Mouse (Mus musculus) adrenal gland, adult 2 months (tissue): ENCODE results near the gene Tas1r1. TPM values are rescaled to one million over a fixed set of nuclear protein-coding genes. Genes with fewer than 3 reads are reported as not detected.
"Not testable (repeated sequence)": the region's sequence is repeated elsewhere in the genome, so short reads cannot be mapped to it uniquely, and the experiment has no call there.

Experiments
- DNase-seq: peaks from one replicate; pipeline ENCODE4 v3.0.0; 2021
- polyA plus RNA-seq: library from polyadenylated mRNA; depleted of rRNA; stranded (reverse); fragments of >200 nt; gene quantifications from 2 replicates; pipeline ENCODE4 v1.2.3, GENCODE M21; 2012
- total RNA-seq, 2 experiments: library from RNA; stranded (reverse); gene quantifications; 2 replicates each; pipeline ENCODE4 v1.2.3; 2021

Tas1r1 gene
- total and polyA plus RNA-seq, 3 experiments = 1.4 TPM; not detected in 2

- no peak for DNase-seq
Observed at GRCm38 (mm10) chr4:152044609-152045008, 6.2 kb upstream of the Tas1r1 start.

- no peak for DNase-seq
Observed at GRCm38 (mm10) chr4:152043171-152043570, 4.8 kb upstream of the Tas1r1 start.

DNA sequence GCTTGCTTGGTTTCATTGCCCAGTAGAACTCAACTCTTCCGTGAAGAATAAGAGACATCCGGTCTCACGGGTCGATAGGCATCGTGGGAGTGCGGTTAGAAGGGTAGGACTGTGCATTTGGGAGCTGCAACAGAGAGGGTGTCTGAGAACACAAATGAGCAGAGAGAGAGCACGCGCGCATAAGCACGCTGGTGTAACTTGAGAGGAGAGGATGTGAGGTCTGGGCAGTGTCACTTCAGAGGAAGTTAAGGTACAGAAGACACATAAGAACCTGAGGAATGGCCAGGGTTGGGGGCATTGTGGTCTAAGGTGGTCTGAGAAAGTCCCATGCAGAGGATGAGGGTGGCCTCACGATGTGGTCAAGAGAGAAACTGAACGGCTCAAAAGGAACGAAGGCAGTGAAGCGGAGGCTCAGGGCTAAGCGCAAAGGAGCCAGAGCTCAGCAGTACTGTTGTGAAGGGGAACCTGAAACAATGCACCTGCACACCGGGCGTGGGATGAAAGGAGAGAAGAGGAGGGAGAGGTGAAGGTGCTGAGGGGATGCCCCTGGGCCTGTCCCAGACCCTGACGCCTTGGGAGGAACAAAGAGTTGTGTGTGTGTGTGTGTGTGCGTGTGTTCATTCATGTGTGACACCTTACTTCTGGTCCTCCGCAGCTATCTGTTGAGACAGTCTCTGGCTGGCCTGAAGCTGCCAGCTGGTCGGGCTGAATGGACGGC lies 3.7 kb upstream of the Tas1r1 start:
- DNase-seq = no peak

DNA sequence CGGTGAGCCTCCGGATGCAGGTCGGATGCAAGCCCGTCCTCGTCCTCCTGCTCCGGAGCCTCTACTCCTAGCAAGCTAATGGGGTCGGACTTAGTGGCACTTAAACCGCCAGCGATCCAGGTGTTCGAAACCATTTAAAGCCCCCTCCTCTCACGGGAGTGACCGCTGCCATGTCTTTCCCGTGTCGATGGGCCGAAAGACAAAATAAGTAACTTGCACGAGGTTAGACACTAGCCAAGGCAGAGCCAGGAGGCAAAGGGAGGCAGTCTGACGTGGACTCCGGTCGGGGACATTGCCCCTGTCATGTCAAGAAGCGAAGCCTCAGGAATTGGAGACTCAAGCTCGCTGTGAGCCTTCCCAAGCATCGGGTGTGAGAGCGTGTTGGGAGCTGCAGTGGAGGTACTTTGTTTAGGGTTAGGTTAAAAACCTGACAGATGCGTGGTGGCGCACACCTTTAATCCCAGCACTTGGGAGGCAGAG lies 1.5 kb upstream of the Tas1r1 start:
- DNase-seq = no peak

GRCm38 (mm10) chr4:152038985-152039830 lies 840 bp upstream of the Tas1r1 start, which contains the start of gene Nol9:
Nol9 (plus strand) TSS chr4:152039321.
- DNase-seq = peak; percentile 94

- DNase-seq = not testable (repeated sequence)
Observed at GRCm38 (mm10) chr4:152036464-152036863, 1.9 kb downstream of the Tas1r1 start.

DNA sequence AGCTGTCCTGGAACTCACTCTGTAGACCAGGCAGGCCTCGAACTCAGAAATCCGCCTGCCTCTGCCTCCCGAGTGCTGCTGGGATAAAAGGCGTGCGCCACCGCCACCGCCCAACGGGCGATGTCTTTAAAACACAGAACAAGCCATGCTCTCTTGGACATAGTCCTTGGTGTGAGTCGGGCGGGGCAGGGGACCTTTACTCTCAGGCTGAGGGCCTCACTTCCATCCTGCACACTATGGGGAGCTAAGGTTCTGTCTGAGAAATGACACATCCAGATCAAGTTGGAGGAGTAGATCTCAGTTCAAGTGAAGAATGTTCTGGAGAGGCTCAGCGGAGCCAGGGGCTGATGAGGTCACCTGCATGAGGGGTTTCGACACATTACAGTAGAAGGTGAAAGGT lies 5.4 kb downstream of the Tas1r1 start:
- no peak for DNase-seq

DNA sequence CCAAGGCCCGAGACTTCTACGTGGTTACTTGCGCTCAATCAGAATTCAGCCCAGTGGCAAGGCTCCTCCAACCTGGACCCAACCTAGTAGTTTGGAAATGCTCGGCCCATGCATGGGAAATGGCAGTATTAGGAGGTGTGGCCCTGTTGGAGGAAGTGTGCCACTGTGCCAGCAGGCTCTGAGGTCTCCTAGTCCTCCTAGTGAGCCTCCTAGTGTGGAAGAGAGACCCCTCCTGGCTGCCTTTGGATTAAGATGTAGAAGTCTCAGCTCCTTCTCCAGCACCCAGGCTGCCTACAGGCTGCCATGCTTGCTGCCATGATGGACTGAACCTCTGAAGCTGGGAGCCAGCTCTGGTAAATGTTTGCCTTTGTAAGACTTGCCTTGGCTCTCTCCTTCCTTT lies 8.4 kb downstream of the Tas1r1 start:
- no peak for DNase-seq

GRCm38 (mm10) chr4:152029087-152029486 lies 9.3 kb downstream of the Tas1r1 start:
- no peak for DNase-seq

DNA sequence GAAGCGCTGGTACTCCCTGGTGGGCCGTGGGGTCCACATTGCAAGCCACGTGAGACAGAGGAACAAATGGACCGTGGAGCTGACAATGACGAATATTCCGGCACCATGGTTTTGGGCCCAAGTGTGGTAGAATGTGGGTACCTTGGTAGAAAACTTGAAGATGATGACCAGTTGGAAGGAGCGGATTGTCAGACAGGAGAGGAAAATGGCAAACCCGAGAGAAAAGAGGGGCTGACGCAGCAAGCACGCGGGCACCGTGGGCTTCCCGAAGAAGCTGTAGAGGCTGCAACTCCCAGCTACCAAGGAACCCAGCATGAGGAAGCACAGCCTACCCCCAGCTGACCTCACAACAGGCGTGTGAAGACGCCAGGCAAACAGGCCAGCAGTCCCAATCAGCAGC lies 9.9 kb downstream of the Tas1r1 start:
- DNase-seq = no peak

- DNase-seq = peak; percentile 98
Observed at GRCm38 (mm10) chr4:152027524-152027923, 10.8 kb downstream of the Tas1r1 start, which contains the start of gene Zbtb48. Zbtb48 (minus strand) TSS chr4:152027671.

- no peak for DNase-seq
Observed at GRCm38 (mm10) chr4:152026751-152027508, 11.4 kb downstream of the Tas1r1 start.

- DNase-seq = no peak
Observed at GRCm38 (mm10) chr4:152024525-152024924, 13.8 kb downstream of the Tas1r1 start.

- no peak for DNase-seq
Observed at GRCm38 (mm10) chr4:152022506-152022905, 15.9 kb downstream of the Tas1r1 start.

GRCm38 (mm10) chr4:152021568-152022097 lies 16.7 kb downstream of the Tas1r1 start:
- no peak for DNase-seq

DNA sequence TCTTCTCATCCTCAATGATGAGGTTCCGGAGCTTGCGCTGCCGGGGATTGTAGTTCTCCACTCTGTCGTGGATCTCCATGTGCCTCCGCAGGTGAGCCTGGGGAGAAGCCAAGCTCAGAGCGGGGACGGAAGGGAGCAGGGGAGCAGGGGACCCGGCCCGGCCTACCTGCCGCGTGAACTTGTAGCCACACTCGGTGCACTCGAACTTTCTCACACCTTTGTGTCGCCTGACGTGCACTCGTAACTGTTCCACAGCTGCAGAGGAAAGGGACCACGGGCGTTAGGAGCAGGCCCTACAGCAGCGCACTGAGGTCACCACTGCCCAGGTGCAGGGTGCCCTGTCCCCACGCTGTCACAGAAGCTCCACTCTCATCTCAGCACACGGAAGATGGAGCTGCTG lies 18.3 kb downstream of the Tas1r1 start:
- no peak for DNase-seq

- no peak for DNase-seq
Observed at GRCm38 (mm10) chr4:152019073-152019472, 19.3 kb downstream of the Tas1r1 start.

DNA sequence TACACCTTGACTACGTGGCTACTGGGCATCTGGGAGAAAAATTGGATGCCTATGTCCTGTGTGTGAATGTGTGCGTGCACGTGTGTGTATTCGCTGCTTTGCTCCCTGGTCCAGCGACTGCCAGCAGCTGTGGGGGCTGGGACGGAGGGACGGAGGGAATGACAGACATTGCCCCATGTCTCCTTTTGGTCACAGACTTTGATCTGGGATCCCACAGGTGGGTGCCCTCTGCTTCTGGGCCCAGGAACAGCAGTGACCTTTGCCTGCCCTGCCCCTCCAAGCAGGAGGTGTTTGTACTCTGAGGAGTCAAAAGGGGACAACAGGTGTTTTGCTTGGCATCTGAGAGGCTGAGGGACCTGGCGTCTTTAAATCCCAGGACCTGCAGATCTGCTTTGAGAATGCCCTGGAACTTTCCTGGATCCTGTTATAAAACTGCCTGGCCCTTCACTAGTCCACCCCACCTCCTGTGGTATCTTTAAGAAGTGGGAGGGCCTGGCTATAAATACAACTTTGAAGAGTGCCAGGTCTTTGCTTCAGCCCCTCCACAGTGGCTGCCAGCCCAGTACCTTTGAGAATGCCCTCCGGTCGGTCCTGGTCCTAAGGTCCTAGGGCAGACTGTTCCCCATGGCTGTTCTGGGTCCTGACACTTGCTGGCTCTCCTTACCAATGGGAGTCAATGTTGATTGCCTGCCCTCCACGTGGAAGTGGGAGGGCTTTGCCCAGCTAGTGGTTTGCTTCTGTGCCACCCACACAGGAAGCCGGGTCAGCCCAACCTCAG lies 25.1 kb downstream of the Tas1r1 start:
- DNase-seq = no peak

DNA sequence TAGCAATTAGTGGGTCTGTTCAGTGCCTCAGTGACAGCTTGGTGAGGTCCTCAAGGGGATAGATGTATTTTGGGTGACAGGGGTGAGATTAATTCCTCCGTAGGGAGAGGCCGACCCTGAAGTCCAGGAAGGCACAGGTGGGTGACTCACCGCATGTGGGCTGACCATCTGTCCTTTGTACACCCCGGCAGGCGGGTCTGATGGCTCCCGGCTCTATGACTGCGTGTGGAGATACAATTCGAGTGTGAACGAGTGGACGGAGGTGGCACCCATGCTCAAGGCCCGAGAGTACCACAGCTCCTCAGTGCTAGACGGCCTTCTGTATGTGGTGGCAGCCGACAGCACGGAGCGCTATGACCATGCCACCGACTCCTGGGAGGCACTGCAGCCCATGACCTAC lies 26.3 kb downstream of the Tas1r1 start:
- DNase-seq = no peak

- DNase-seq = no peak
Observed at GRCm38 (mm10) chr4:152011171-152011760, 27.1 kb downstream of the Tas1r1 start.

GRCm38 (mm10) chr4:152010707-152011134 lies 27.6 kb downstream of the Tas1r1 start:
- peak; percentile 47 for DNase-seq
